Mouse (Mus musculus) liver, postnatal 0 days (tissue): ENCODE measurements around the gene C1s2. TPM values are rescaled to one million over a fixed set of nuclear protein-coding genes. Genes with fewer than 3 reads are reported as not detected.
"Not testable (repeated sequence)": the region's sequence is repeated elsewhere in the genome, so short reads cannot be mapped to it uniquely, and the experiment has no call there.

Experiments
- ATAC-seq: fragments of 200-750 bp; cut with Nextera tagmentation; 2 replicates; pipeline ENCODE4 v1.8.0; 2017; ENCODE audit warnings: mild to moderate bottlenecking, moderate library complexity
- DNase-seq: peaks from one replicate; pipeline ENCODE4 v3.0.0-alpha.2; 2016
- H3K27ac ChIP-seq: fragments of 300-500 bp; sonication (generic); 2 replicates; pipeline ENCODE4 v1.5.1; 2014; ENCODE audit warnings: antibody characterized with exemption, moderate library complexity, mild to moderate bottlenecking, low read depth
- H3K27me3 ChIP-seq: fragments of 300-500 bp; sonication (generic); 2 replicates; pipeline ENCODE4 v1.6.1; 2014; ENCODE audit warnings: low read length, control low read depth, mixed read lengths; ENCODE audit not compliant: insufficient read depth
- H3K36me3 ChIP-seq: fragments of 300-500 bp; sonication (generic); replicated peaks from 2 replicates; pipeline ENCODE4 v1.6.1; 2014; ENCODE audit warnings: mild to moderate bottlenecking, control low read depth, low read length, moderate library complexity, mixed read lengths; ENCODE audit not compliant: insufficient read depth
- H3K4me1 ChIP-seq: fragments of 300-500 bp; sonication (generic); 2 replicates; pipeline ENCODE4 v1.6.1; 2014; ENCODE audit warnings: antibody characterized with exemption, mild to moderate bottlenecking, control low read depth; ENCODE audit not compliant: insufficient read depth
- H3K4me2 ChIP-seq: fragments of 300-500 bp; sonication (generic); 2 replicates; pipeline ENCODE4 v1.6.1; 2014; ENCODE audit warnings: low read depth, mild to moderate bottlenecking, low read length, moderate library complexity, mixed read lengths
- H3K4me3 ChIP-seq: fragments of 300-500 bp; sonication (generic); 2 replicates; pipeline ENCODE4 v1.5.1; 2014; ENCODE audit warnings: low read depth, low read length
- H3K9ac ChIP-seq: fragments of 300-500 bp; sonication (generic); replicated peaks from 2 replicates; pipeline ENCODE4 v1.6.1; 2014; ENCODE audit warnings: mild to moderate bottlenecking, moderate library complexity
- H3K9me3 ChIP-seq: fragments of 300-500 bp; sonication (generic); 2 replicates; pipeline ENCODE4 v1.6.1; 2016; ENCODE audit warnings: mild to moderate bottlenecking, control low read depth, low read length, mixed read lengths
- CTCF ChIP-seq: sonication (generic); IDR thresholded peaks from 2 replicates; pipeline ENCODE4 v1.5.1; 2016; ENCODE audit warnings: antibody characterized with exemption, low read depth
- EP300 ChIP-seq: IDR thresholded peaks from 2 replicates; pipeline ENCODE4 v1.6.1; 2016; ENCODE audit warnings: antibody characterized with exemption, low read depth, mild to moderate bottlenecking
- WGBS: fragments of 180-500 bp; shearing (Covaris S2); extraction: QIAGEN DNeasy Blood & Tissue Kit; methylation state at CpG from one replicate; pipeline ENCODE4 v1.1.7; 2014; ENCODE audit not compliant: insufficient replicate concordance; 5-methylcytosine and 5-hydroxymethylcytosine counted together
- polyA plus RNA-seq: library from polyadenylated mRNA; unstranded; fragments of >200 nt; fragmentation: Nextera tagmentation; extraction: Ambion mirVana; gene quantifications from 2 replicates; pipeline ENCODE4 v1.2.1, GENCODE M21; 2015

Gene C1s2
- polyA plus RNA-seq, 1 experiment from 2014 or later: not detected

DNA sequence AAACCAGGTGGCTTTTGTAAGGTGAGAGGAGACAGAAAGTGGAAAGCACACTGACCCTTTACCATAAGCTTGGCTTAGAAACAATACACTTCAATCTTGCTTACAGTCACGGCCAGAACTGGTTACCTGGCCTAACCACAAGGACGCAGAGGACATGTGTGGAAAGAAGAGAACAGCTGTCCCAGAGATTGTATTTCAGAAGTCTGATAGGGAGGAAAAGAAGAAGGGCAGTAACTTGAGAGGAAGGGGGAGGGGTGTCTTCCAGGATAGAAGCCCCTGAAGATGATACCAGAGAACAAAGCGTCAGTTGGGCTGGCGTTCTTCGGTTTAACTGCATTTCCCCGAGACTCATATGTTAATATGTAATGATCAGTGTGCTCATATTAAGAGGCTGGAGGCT, 20.0 kb upstream of the C1s2 start:
- DNase-seq: no peak
- no peak overlapping the region for H3K4me3 ChIP-seq
- WGBS: 54% methylated on average over 6 of the region's 6 CpGs

DNA sequence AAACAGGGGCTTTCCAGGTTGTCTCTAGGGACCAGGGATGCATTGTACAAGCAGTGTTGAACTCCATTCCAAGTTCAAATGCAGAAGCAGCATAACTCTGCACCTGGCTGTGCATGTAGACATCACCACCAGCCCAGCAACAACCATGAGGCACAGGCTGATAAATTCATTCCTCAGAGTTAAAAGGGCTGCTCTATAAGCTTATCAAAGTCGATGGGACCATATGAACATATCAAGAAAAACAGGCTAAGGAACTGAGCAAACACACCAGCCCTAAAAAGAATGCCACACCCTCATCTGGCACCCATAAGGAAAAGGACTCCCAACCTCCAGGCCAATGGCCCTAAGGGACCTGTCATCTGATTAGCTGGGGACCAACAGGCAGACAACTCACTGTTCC, 10.5 kb upstream of the C1s2 start:
- no peak for DNase-seq
- Histone ChIP-seq H3K4me3 (no peak overlapping the region), H3K4me2 (no peak overlapping the region), H3K36me3 (no peaks in the 10 kb centered on the region), H3K9ac (no peak overlapping the region), H3K9me3 (no peaks in the 10 kb centered on the region), H3K4me1 (peaks cover 2% of the 10 kb centered on the region; the same call in 1 of the 2 replicates), H3K27ac (peak overlapping the region; percentile 36; the same call in 1 of the 2 replicates), H3K27me3 (no peaks in the 10 kb centered on the region)
- WGBS: 29% methylated on average over 1 of the region's 1 CpGs
- ATAC-seq: peak; percentile 96
- TF ChIP-seq CTCF (no peak), EP300 (peak; percentile 94)

More for the DNA sequence above, 20.0 kb upstream of the C1s2 start:
- ATAC-seq: no peak
- Histone ChIP-seq H3K9ac (no peak overlapping the region), H3K27ac (no peak overlapping the region), H3K4me2 (no peak overlapping the region), H3K36me3 (no peaks in the 10 kb centered on the region), H3K27me3 (no peaks in the 10 kb centered on the region), H3K4me1 (0 out of 2 replicates have a peak, but pooled peaks cover 2% of the 10 kb centered on the region), H3K9me3 (no peaks in the 10 kb centered on the region; the same call in 1 of the 2 replicates)
- no peak for TF ChIP-seq EP300
- no peak for TF ChIP-seq CTCF

DNA sequence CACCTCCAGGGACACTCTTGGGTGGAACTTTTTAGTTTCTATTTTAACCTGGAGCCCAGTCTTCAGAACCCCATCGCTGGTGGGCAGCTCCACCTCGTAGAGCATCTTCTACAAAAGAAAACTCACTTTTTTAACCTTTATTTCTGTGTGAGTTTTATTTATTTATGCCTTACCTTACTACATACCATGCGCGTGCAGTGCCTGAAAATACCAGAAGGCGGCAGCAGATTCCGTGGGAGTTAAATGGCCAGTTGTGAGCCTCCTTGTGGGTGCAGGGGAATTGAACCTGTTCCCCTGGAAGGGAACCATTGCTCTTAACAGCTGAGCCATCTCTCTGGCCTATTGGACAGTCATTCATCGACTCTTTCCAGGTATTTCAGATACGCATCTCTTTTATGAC, 5.1 kb upstream of the C1s2 start:
- Histone ChIP-seq H3K9ac (no peak overlapping the region), H3K27ac (no peak overlapping the region), H3K4me2 (no peak overlapping the region), H3K27me3 (no peaks in the 10 kb centered on the region), H3K4me3 (no peak overlapping the region), H3K9me3 (no peaks in the 10 kb centered on the region), H3K36me3 (no peaks in the 10 kb centered on the region), H3K4me1 (no peaks in the 10 kb centered on the region)
- TF ChIP-seq EP300: no peak
- peak; percentile 86 for TF ChIP-seq CTCF
- peak; percentile 52; the same call in 1 of the 2 replicates for ATAC-seq
- 34% methylated on average over 8 of the region's 8 CpGs for WGBS
- peak; percentile 84 for DNase-seq

- Histone ChIP-seq H3K4me1 (no peaks in the 10 kb centered on the region), H3K4me2 (no peak overlapping the region), H3K36me3 (no peaks in the 10 kb centered on the region), H3K27ac (no peak overlapping the region), H3K9ac (no peak overlapping the region), H3K9me3 (no peaks in the 10 kb centered on the region), H3K4me3 (no peak overlapping the region), H3K27me3 (no peaks in the 10 kb centered on the region)
- ATAC-seq (no peak), DNase-seq (no peak)
- TF ChIP-seq CTCF (peak; percentile 26), EP300 (no peak)
- WGBS: 70% methylated on average over 4 of the region's 4 CpGs
Measured at GRCm38 (mm10) chr6:124640041-124640440, 4.2 kb upstream of the C1s2 start.

DNA sequence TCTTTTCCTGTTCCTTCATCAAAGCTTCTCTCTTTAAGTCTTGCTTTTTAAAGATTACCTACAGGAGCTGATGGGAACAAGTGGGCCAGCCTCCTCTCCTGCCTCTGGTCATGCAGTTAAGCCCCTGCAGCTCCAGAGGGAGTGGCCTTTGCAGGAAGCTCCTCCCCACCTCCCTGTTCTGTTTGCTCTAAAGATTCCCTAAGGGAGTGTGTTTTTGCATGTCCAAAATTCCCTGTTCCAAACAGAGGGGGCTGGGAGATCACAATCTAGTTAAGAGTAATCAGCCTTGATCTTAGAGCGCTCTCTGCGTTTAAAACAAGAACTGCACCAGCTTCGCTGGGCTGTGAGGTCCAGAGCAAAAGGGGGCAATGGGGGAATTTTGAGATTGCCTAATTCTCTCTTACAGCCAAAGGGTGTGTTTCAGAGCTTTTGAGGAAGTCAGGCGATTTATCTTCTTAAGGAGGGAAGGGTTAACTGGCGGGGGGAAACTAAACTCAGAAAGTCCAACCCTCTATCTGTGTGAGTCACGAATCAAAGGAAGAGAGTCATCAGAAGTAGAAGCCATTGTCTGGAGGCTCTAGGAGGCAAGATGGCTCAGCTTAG, 1.1 kb upstream of the C1s2 start:
- not testable (repeated sequence) for H3K4me3 ChIP-seq, H3K27me3 ChIP-seq, H3K4me1 ChIP-seq, DNase-seq, H3K4me2 ChIP-seq, H3K9me3 ChIP-seq, H3K9ac ChIP-seq, H3K27ac ChIP-seq, H3K36me3 ChIP-seq
- 23% methylated on average over 6 of the region's 6 CpGs for WGBS
- TF ChIP-seq CTCF: 0 out of 2 replicates have a peak, but pooled peaks have one; percentile 17
- ATAC-seq: peak; percentile 74

- DNase-seq (no peak), ATAC-seq (no peak)
- H3K4me1 ChIP-seq: no peaks in the 10 kb centered on the region
- H3K9me3 ChIP-seq: no peaks in the 10 kb centered on the region
- no peak overlapping the region for H3K27ac ChIP-seq
- H3K4me3 ChIP-seq: no peak overlapping the region
- no peaks in the 10 kb centered on the region for H3K27me3 ChIP-seq
- TF ChIP-seq EP300 (no peak), CTCF (no peak)
- H3K4me2 ChIP-seq: no peak overlapping the region
- no peaks in the 10 kb centered on the region for H3K36me3 ChIP-seq
- H3K9ac ChIP-seq: no peak overlapping the region
- WGBS: 67% methylated on average over 4 of the region's 4 CpGs
Measured at GRCm38 (mm10) chr6:124630763-124631162, 5.1 kb downstream of the C1s2 start.

- WGBS: 32% methylated on average over 1 of the region's 1 CpGs
Measured at GRCm38 (mm10) chr6:124626184-124626583, 9.7 kb downstream of the C1s2 start.

More at GRCm38 (mm10) chr6:124626184-124626583, 9.7 kb downstream of the C1s2 start:
- not testable (repeated sequence) for H3K4me1 ChIP-seq, DNase-seq, H3K9ac ChIP-seq, H3K4me2 ChIP-seq, H3K27me3 ChIP-seq, H3K36me3 ChIP-seq, H3K27ac ChIP-seq, H3K4me3 ChIP-seq, H3K9me3 ChIP-seq, ATAC-seq
